ENCODE assay signal across 8 mouse cellular contexts in the genomic region with DNA sequence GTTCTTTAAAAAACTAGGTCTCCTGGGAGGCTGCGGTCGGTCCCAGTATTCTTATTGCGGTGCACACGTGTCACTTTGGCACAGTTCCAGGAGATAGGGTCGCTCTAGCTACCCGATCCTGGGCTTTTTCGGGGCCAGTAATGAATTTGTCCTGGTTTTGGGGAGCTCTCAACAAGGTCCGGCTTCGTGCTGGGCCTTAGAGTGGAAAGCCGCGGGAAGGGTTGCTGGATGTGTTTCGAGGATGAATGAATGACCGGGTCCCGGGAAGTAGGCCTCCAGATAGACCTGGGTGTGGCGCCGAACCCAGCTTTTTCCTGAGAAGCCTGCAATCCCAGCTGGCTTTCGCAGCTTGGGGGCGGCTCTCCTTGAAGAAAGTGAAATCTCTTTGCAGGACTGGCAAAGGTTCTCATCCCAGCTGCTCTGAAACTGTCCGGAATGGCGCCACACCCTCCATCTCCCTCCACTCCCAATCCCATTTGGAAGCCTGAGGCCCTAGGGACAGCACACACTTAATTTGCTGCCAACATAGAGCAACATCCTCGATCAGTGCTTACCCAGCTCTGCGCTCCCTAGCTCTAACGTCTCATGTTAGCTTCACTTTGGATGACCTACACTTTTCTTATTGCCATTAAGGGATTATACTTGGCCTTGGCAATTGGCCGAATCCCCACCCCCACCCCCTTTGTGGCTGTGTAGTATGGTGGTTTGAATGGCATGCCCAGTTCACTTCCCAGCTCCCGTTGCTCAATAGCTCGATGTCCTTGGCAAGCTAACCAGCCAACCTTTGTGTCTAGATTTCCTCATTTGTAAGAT. TPM values are rescaled to one million over a fixed set of nuclear protein-coding genes. Genes with fewer than 3 reads are reported as not detected.
DNase-seq lines count a peak whose midpoint lies in the region; ATAC-seq and TF ChIP-seq lines count a peak whose summit lies in the region.

No protein-coding gene starts in this region.

- H3K4me2 ChIP-seq in intestine, embryonic 16.5 days (ENCODE audit: low read depth, low read length) = peak overlapping the region; percentile 73

- H3K9ac ChIP-seq in intestine, embryonic 16.5 days (ENCODE audit: low read depth, low read length) = peak overlapping the region; percentile 91

- TF ChIP-seq POLR2A in cortical plate, adult 2 months (IDR thresholded peaks at IDR 0.05; ENCODE audit: extremely low read depth, insufficient read depth, low read length) = no peak
- no peak for TF ChIP-seq POLR2A in olfactory bulb, adult 2 months (IDR thresholded peaks at IDR 0.05; ENCODE audit: insufficient read depth, low read depth, low read length)

- H3K4me3 ChIP-seq in cortical plate, adult 2 months (ENCODE audit: insufficient read depth, low read length) = peak overlapping the region; percentile 91
- H3K4me3 ChIP-seq in intestine, embryonic 16.5 days (ENCODE audit: low read length) = peak overlapping the region; percentile 92
- peak overlapping the region; percentile 69 for H3K4me3 ChIP-seq in olfactory bulb, adult 2 months (ENCODE audit: insufficient read depth, low read depth, low read length)

- DNase-seq in thymus, adult 18-20 months = peak; percentile 5 to 18
- DNase-seq in thymus, postnatal 25 days = no peak
- DNase-seq in gonadal fat pad, adult 2 months (ENCODE audit: low read depth) = peak; percentile 66
- peak; percentile 47 to 62 for DNase-seq in lung, adult 18-20 months
- peak; percentile 51 for DNase-seq in urinary bladder, postnatal 25 days (ENCODE audit: low spot score)

- no peaks in the 10 kb centered on the region for H3K9me3 ChIP-seq in intestine, embryonic 16.5 days (ENCODE audit: control insufficient read depth, low read length)

- peaks cover 10% of the 10 kb centered on the region for H3K36me3 ChIP-seq in intestine, embryonic 16.5 days (ENCODE audit: control insufficient read depth, insufficient read depth, low read length)

- H3K27me3 ChIP-seq in intestine, embryonic 16.5 days (replicated peaks; ENCODE audit: control insufficient read depth, insufficient read depth, low read length) = no peaks in the 10 kb centered on the region

- no peak for TF ChIP-seq CTCF in cortical plate, adult 2 months (IDR thresholded peaks at IDR 0.05; ENCODE audit: extremely low read depth, insufficient read depth, low read length)
- no peak for TF ChIP-seq CTCF in olfactory bulb, adult 2 months (IDR thresholded peaks at IDR 0.05; ENCODE audit: insufficient read depth, low read depth, low read length)

- WGBS in intestine, embryonic 16.5 days = 8% methylated on average over 26 of the region's 26 CpGs
- WGBS in olfactory bulb, adult 2 months = 4% methylated on average over 26 of the region's 26 CpGs

- peaks cover 2% of the 10 kb centered on the region; the same call in 1 of the 2 replicates for H3K4me1 ChIP-seq in cortical plate, adult 2 months (ENCODE audit: control insufficient read depth, insufficient read depth, low read length)
- H3K4me1 ChIP-seq in intestine, embryonic 16.5 days (ENCODE audit: control insufficient read depth, insufficient read depth, low read length) = peaks cover 16% of the 10 kb centered on the region; the same call in 1 of the 2 replicates
- H3K4me1 ChIP-seq in olfactory bulb, adult 2 months (ENCODE audit: control insufficient read depth, insufficient read depth, low read length) = peaks cover 10% of the 10 kb centered on the region

- H3K27ac ChIP-seq in cortical plate, adult 2 months (ENCODE audit: insufficient read depth, low read length) = no peak overlapping the region
- peak overlapping the region; percentile 90 for H3K27ac ChIP-seq in intestine, embryonic 16.5 days (ENCODE audit: low read length)
- no peak overlapping the region for H3K27ac ChIP-seq in olfactory bulb, adult 2 months (ENCODE audit: insufficient read depth, low read depth, low read length)

- ATAC-seq in intestine, embryonic 16.5 days = peak; percentile 31

RNA-seq across cellular contexts. Expression of gene Lrrc59, which starts 0.8 kb away (rescaled TPM):
- polyA plus RNA-seq in cortical plate, adult 2 months (2012; rRNA removed) = 70.9 and 71.8 TPM in 2 replicates
- 91.7 and 108 TPM in 2 replicates for polyA plus RNA-seq in gonadal fat pad, adult 2 months (2012; rRNA removed)
- 254 and 256 TPM in 2 replicates for polyA plus RNA-seq in intestine, embryonic 16.5 days (2015; fragmentation: Nextera tagmentation; extraction: Ambion mirVana)
- not detected in 2 replicates for polyA plus RNA-seq in olfactory bulb, adult 2 months (2012; ENCODE audit: insufficient read depth, insufficient read length, low replicate concordance, missing spikeins)

RNA-seq across cellular contexts. Expression of gene Mrpl27, which starts 23.2 kb away (rescaled TPM):
- polyA plus RNA-seq in cortical plate, adult 2 months (2012; rRNA removed) = 122 and 130 TPM in 2 replicates
- polyA plus RNA-seq in gonadal fat pad, adult 2 months (2012; rRNA removed) = 58.3 and 73.0 TPM in 2 replicates
- polyA plus RNA-seq in intestine, embryonic 16.5 days (2015; fragmentation: Nextera tagmentation; extraction: Ambion mirVana) = 141 and 151 TPM in 2 replicates
- not detected in 2 replicates for polyA plus RNA-seq in olfactory bulb, adult 2 months (2012; ENCODE audit: insufficient read depth, insufficient read length, low replicate concordance, missing spikeins)

RNA-seq across cellular contexts. Expression of gene Eme1, which starts 23.4 kb away (rescaled TPM):
- polyA plus RNA-seq in cortical plate, adult 2 months (2012; rRNA removed) = 0.17 TPM in 2 replicates
- 0.28 and 0.66 TPM in 2 replicates for polyA plus RNA-seq in gonadal fat pad, adult 2 months (2012; rRNA removed)
- polyA plus RNA-seq in intestine, embryonic 16.5 days (2015; fragmentation: Nextera tagmentation; extraction: Ambion mirVana) = 14.4 and 16.0 TPM in 2 replicates
- polyA plus RNA-seq in olfactory bulb, adult 2 months (2012; ENCODE audit: insufficient read depth, insufficient read length, low replicate concordance, missing spikeins) = not detected in 2 replicates

RNA-seq across cellular contexts. Expression of gene Acsf2, which starts 28.7 kb away (rescaled TPM):
- 15.2 and 15.8 TPM in 2 replicates for polyA plus RNA-seq in cortical plate, adult 2 months (2012; rRNA removed)
- 17.7 and 19.6 TPM in 2 replicates for polyA plus RNA-seq in gonadal fat pad, adult 2 months (2012; rRNA removed)
- polyA plus RNA-seq in intestine, embryonic 16.5 days (2015; fragmentation: Nextera tagmentation; extraction: Ambion mirVana) = 3.0 and 3.3 TPM in 2 replicates
- polyA plus RNA-seq in olfactory bulb, adult 2 months (2012; ENCODE audit: insufficient read depth, insufficient read length, low replicate concordance, missing spikeins) = not detected in 2 replicates

RNA-seq across cellular contexts. Expression of gene Xylt2, which starts 46.9 kb away (rescaled TPM):
- 21.2 and 22.3 TPM in 2 replicates for polyA plus RNA-seq in cortical plate, adult 2 months (2012; rRNA removed)
- polyA plus RNA-seq in gonadal fat pad, adult 2 months (2012; rRNA removed) = 24.0 and 26.6 TPM in 2 replicates
- polyA plus RNA-seq in intestine, embryonic 16.5 days (2015; fragmentation: Nextera tagmentation; extraction: Ambion mirVana) = 11.3 and 11.6 TPM in 2 replicates
- polyA plus RNA-seq in olfactory bulb, adult 2 months (2012; ENCODE audit: insufficient read depth, insufficient read length, low replicate concordance, missing spikeins) = not detected in 2 replicates

Comparison
In these comparisons a context has a peak if more than half of its experiments do, and no peak if none do; other contexts are left out.
1. RNA of gene Mrpl27, which starts 23.2 kb away (polyA plus RNA-seq): 141 to 151 TPM in intestine, embryonic 16.5 days, 122 to 130 TPM in cortical plate, adult 2 months and 58.3 to 73.0 TPM in gonadal fat pad, adult 2 months; not detected in olfactory bulb, adult 2 months; every median in the first group is over 10 times any median in the second.
2. Peak in every context shown above with its lines, with median percentiles within 50 percentile points of each other: H3K4me3 ChIP-seq.